Mouse (Mus musculus): Measurements from ENCODE around the gene Cdk8. TPM values are rescaled to one million over a fixed set of nuclear protein-coding genes. Genes with fewer than 3 reads are reported as not detected.

The Cdk8 gene
- polyA plus RNA-seq, 1 experiment from 2014 or later = 24.6 TPM

GRCm38 (mm10) chr5:146315268-146315921 lies 84.4 kb downstream of the Cdk8 start:
- H3K27ac ChIP-seq (ENCODE audit: low read depth, low read length) = peak overlapping the region; percentile 46
- no peaks in the 10 kb centered on the region for H3K9me3 ChIP-seq (ENCODE audit: control insufficient read depth)
- no peaks in the 10 kb centered on the region for H3K36me3 ChIP-seq (ENCODE audit: control insufficient read depth, insufficient read depth)
- TF ChIP-seq CTCF (IDR thresholded peaks at IDR 0.05; ENCODE audit: low read depth) = no peak
- peak; percentile 80 for ATAC-seq
- 19% methylated on average over 14 of the region's 14 CpGs for WGBS
- H3K4me3 ChIP-seq (ENCODE audit: low read depth, low read length) = peak overlapping the region; percentile 13; the same call in 1 of the 2 replicates
- no peaks in the 10 kb centered on the region for H3K27me3 ChIP-seq (replicated peaks; ENCODE audit: control insufficient read depth, insufficient read depth, low read length)
- H3K4me1 ChIP-seq (replicated peaks; ENCODE audit: control insufficient read depth, insufficient read depth, low read length) = no peaks in the 10 kb centered on the region; the same call in 1 of the 2 replicates
- H3K9ac ChIP-seq (ENCODE audit: low read depth, low read length) = no peak overlapping the region; the same call in 1 of the 2 replicates
- peak overlapping the region; percentile 54 for H3K4me2 ChIP-seq (replicated peaks; ENCODE audit: low read depth)

- Histone ChIP-seq H3K4me1 (replicated peaks; ENCODE audit: control insufficient read depth, insufficient read depth, low read length) (no peaks in the 10 kb centered on the region; the same call in 1 of the 2 replicates), H3K27me3 (replicated peaks; ENCODE audit: control insufficient read depth, insufficient read depth, low read length) (no peaks in the 10 kb centered on the region), H3K4me3 (ENCODE audit: low read depth, low read length) (no peak overlapping the region), H3K27ac (ENCODE audit: low read depth, low read length) (no peak overlapping the region), H3K36me3 (ENCODE audit: control insufficient read depth, insufficient read depth) (no peaks in the 10 kb centered on the region), H3K4me2 (replicated peaks; ENCODE audit: low read depth) (no peak overlapping the region), H3K9me3 (ENCODE audit: control insufficient read depth) (no peaks in the 10 kb centered on the region), H3K9ac (ENCODE audit: low read depth, low read length) (no peak overlapping the region)
- no peak for ATAC-seq
- WGBS = 78% methylated on average over 5 of the region's 5 CpGs
- no peak for TF ChIP-seq CTCF (IDR thresholded peaks at IDR 0.05; ENCODE audit: low read depth)
These were observed 85.3 kb downstream of the Cdk8 start for GRCm38 (mm10) chr5:146316316-146316715.

- H3K9ac ChIP-seq (ENCODE audit: low read depth, low read length) = no peak overlapping the region
- H3K4me2 ChIP-seq (replicated peaks; ENCODE audit: low read depth) = no peak overlapping the region
- 62% methylated on average over 5 of the region's 5 CpGs for WGBS
- no peaks in the 10 kb centered on the region for H3K9me3 ChIP-seq (ENCODE audit: control insufficient read depth)
- TF ChIP-seq CTCF (IDR thresholded peaks at IDR 0.05; ENCODE audit: low read depth) = no peak
- no peaks in the 10 kb centered on the region for H3K36me3 ChIP-seq (ENCODE audit: control insufficient read depth, insufficient read depth)
- no peak for ATAC-seq
- H3K4me3 ChIP-seq (ENCODE audit: low read depth, low read length) = no peak overlapping the region
- H3K27ac ChIP-seq (ENCODE audit: low read depth, low read length) = no peak overlapping the region
- no peaks in the 10 kb centered on the region for H3K27me3 ChIP-seq (replicated peaks; ENCODE audit: control insufficient read depth, insufficient read depth, low read length)
- H3K4me1 ChIP-seq (replicated peaks; ENCODE audit: control insufficient read depth, insufficient read depth, low read length) = no peaks in the 10 kb centered on the region; the same call in 1 of the 2 replicates
These were observed 87.0 kb downstream of the Cdk8 start for GRCm38 (mm10) chr5:146318051-146318450.

- H3K9me3 ChIP-seq (ENCODE audit: control insufficient read depth) = no peaks in the 10 kb centered on the region
- no peak for TF ChIP-seq CTCF (IDR thresholded peaks at IDR 0.05; ENCODE audit: low read depth)
- WGBS = 70% methylated on average over 8 of the region's 8 CpGs
These were observed 87.4 kb downstream of the Cdk8 start for GRCm38 (mm10) chr5:146318461-146318860.

GRCm38 (mm10) chr5:146328941-146329340 lies 97.9 kb downstream of the Cdk8 start:
- no peaks in the 10 kb centered on the region for H3K4me1 ChIP-seq (replicated peaks; ENCODE audit: control insufficient read depth, insufficient read depth, low read length)
- 41% methylated on average over 10 of the region's 10 CpGs for WGBS
- H3K4me3 ChIP-seq (ENCODE audit: low read depth, low read length) = no peak overlapping the region
- H3K27me3 ChIP-seq (replicated peaks; ENCODE audit: control insufficient read depth, insufficient read depth, low read length) = no peaks in the 10 kb centered on the region
- no peak overlapping the region for H3K9ac ChIP-seq (ENCODE audit: low read depth, low read length)
- H3K4me2 ChIP-seq (replicated peaks; ENCODE audit: low read depth) = no peak overlapping the region
- no peak overlapping the region for H3K27ac ChIP-seq (ENCODE audit: low read depth, low read length)
- TF ChIP-seq CTCF (IDR thresholded peaks at IDR 0.05; ENCODE audit: low read depth) = no peak
- no peak for ATAC-seq
- H3K9me3 ChIP-seq (ENCODE audit: control insufficient read depth) = no peaks in the 10 kb centered on the region
- H3K36me3 ChIP-seq (ENCODE audit: control insufficient read depth, insufficient read depth) = no peaks in the 10 kb centered on the region

More at GRCm38 (mm10) chr5:146318461-146318860, 87.4 kb downstream of the Cdk8 start:
- Histone ChIP-seq H3K4me2 (replicated peaks; ENCODE audit: low read depth) (no peak overlapping the region), H3K4me1 (replicated peaks; ENCODE audit: control insufficient read depth, insufficient read depth, low read length) (no peaks in the 10 kb centered on the region; the same call in 1 of the 2 replicates), H3K27me3 (replicated peaks; ENCODE audit: control insufficient read depth, insufficient read depth, low read length) (no peaks in the 10 kb centered on the region), H3K9ac (ENCODE audit: low read depth, low read length) (no peak overlapping the region), H3K36me3 (ENCODE audit: control insufficient read depth, insufficient read depth) (no peaks in the 10 kb centered on the region), H3K4me3 (ENCODE audit: low read depth, low read length) (no peak overlapping the region), H3K27ac (ENCODE audit: low read depth, low read length) (no peak overlapping the region)
- no peak for ATAC-seq

GRCm38 (mm10) chr5:146329541-146329940 lies 98.5 kb downstream of the Cdk8 start:
- H3K9ac ChIP-seq (ENCODE audit: low read depth, low read length) = no peak overlapping the region
- no peak for ATAC-seq
- H3K9me3 ChIP-seq (ENCODE audit: control insufficient read depth) = no peaks in the 10 kb centered on the region
- no peak overlapping the region for H3K4me3 ChIP-seq (ENCODE audit: low read depth, low read length)
- WGBS = 78% methylated on average over 5 of the region's 5 CpGs
- H3K27ac ChIP-seq (ENCODE audit: low read depth, low read length) = no peak overlapping the region
- H3K27me3 ChIP-seq (replicated peaks; ENCODE audit: control insufficient read depth, insufficient read depth, low read length) = no peaks in the 10 kb centered on the region
- no peak overlapping the region for H3K4me2 ChIP-seq (replicated peaks; ENCODE audit: low read depth)
- TF ChIP-seq CTCF (IDR thresholded peaks at IDR 0.05; ENCODE audit: low read depth) = no peak
- H3K36me3 ChIP-seq (ENCODE audit: control insufficient read depth, insufficient read depth) = no peaks in the 10 kb centered on the region
- H3K4me1 ChIP-seq (replicated peaks; ENCODE audit: control insufficient read depth, insufficient read depth, low read length) = no peaks in the 10 kb centered on the region

All from intestine, postnatal 0 days (tissue).